Mouse (Mus musculus) hindbrain, embryonic 13.5 days (tissue): ENCODE data around the gene Ptrh1. TPM values are rescaled to one million over a fixed set of nuclear protein-coding genes. Genes with fewer than 3 reads are reported as not detected.

Source experiments
- ATAC-seq: fragments of 200-750 bp; cut with Nextera tagmentation; 2 replicates; pipeline ENCODE4 v1.8.0; 2017; ENCODE audit warnings: moderate TSS enrichment; ENCODE audit not compliant: low FRiP score
- H3K27ac ChIP-seq: fragments of 300-500 bp; sonication (generic); 2 replicates; pipeline ENCODE4 v1.5.1; 2015; ENCODE audit warnings: inconsistent platforms, mild to moderate bottlenecking, moderate library complexity
- H3K27me3 ChIP-seq: fragments of 300-500 bp; sonication (generic); 2 replicates; pipeline ENCODE4 v1.6.1; 2015; ENCODE audit warnings: mild to moderate bottlenecking, inconsistent platforms
- H3K36me3 ChIP-seq: fragments of 300-500 bp; sonication (generic); 2 replicates; pipeline ENCODE4 v1.6.1; 2015; ENCODE audit warnings: mild to moderate bottlenecking, inconsistent platforms
- H3K4me1 ChIP-seq: fragments of 300-500 bp; sonication (generic); replicated peaks from 2 replicates; pipeline ENCODE4 v1.6.1; 2015; ENCODE audit warnings: inconsistent platforms
- H3K4me2 ChIP-seq: fragments of 300-500 bp; sonication (generic); 2 replicates; pipeline ENCODE4 v1.6.1; 2015; ENCODE audit warnings: inconsistent platforms, mild to moderate bottlenecking, moderate library complexity
- H3K4me3 ChIP-seq: fragments of 300-500 bp; sonication (generic); 2 replicates; pipeline ENCODE4 v1.5.1; 2015; ENCODE audit warnings: mild to moderate bottlenecking, inconsistent platforms
- H3K9ac ChIP-seq: fragments of 300-500 bp; sonication (generic); 2 replicates; pipeline ENCODE4 v1.6.1; 2015; ENCODE audit warnings: mild to moderate bottlenecking, inconsistent platforms
- H3K9me3 ChIP-seq: fragments of 300-500 bp; sonication (generic); 2 replicates; pipeline ENCODE4 v1.6.1; 2016; ENCODE audit warnings: inconsistent platforms
- WGBS: fragments of 180-500 bp; shearing (Covaris S2); methylation state at CpG from one replicate; pipeline ENCODE4 v1.1.7; 2015; 5-methylcytosine and 5-hydroxymethylcytosine counted together
- polyA plus RNA-seq: library from polyadenylated mRNA; unstranded; fragments of >200 nt; fragmentation: Nextera tagmentation; extraction: Ambion mirVana; gene quantifications from 2 replicates; pipeline ENCODE4 v1.2.1, GENCODE M21; 2015

Gene Ptrh1
- polyA plus RNA-seq, 1 experiment from 2014 or later: 4.5 TPM

- no peak for ATAC-seq
- Histone ChIP-seq H3K9ac (peak within 1 kb of the TSS; percentile 95), H3K36me3 (peaks cover 26% of the 10 kb centered on the region), H3K4me2 (peak within 1 kb of the TSS; percentile 79), H3K27ac (peak within 1 kb of the TSS; percentile 94), H3K4me3 (peak within 1 kb of the TSS; percentile 79), H3K27me3 (0 out of 2 replicates have a peak, but pooled peaks cover 11% of the 10 kb centered on the region), H3K4me1 (peaks cover 52% of the 10 kb centered on the region), H3K9me3 (no peaks in the 10 kb centered on the region)
- 9% methylated on average over 11 of the region's 11 CpGs for WGBS
These were observed 34.7 kb upstream of the Ptrh1 start, which contains the start of gene 6330409D20Rik for GRCm38 (mm10) chr2:32740916-32741272. TSS of gene 6330409D20Rik (minus strand) at chr2:32741016.

- Histone ChIP-seq H3K4me2 (peak overlapping the region; percentile 79), H3K4me1 (peaks cover 52% of the 10 kb centered on the region), H3K27ac (peak overlapping the region; percentile 94), H3K9me3 (no peaks in the 10 kb centered on the region), H3K9ac (peak overlapping the region; percentile 95), H3K36me3 (peaks cover 32% of the 10 kb centered on the region), H3K4me3 (peak overlapping the region; percentile 79), H3K27me3 (0 out of 2 replicates have a peak, but pooled peaks cover 11% of the 10 kb centered on the region)
- WGBS: 6% methylated on average over 44 of the region's 58 CpGs
- ATAC-seq: peak; percentile 50
These were observed 34.1 kb upstream of the Ptrh1 start for GRCm38 (mm10) chr2:32741273-32742172.

DNA sequence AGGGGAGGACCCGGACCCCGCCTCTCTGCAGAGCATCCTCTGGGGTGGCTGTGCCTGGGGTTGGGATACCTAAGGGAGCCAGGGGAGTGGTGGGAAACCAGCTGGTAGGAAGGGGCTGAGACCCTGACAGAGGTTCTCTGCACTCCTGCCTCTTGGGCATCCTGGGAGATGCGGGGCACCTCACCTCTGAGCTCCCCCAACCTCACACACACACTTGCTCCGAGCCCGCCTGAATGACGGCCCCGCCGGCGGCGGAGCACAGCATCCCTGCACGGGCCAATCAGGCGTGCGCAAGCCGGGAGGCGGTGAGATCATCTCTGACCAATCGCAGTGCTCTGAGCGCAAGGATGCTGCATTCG, 33.4 kb upstream of the Ptrh1 start:
- peaks cover 38% of the 10 kb centered on the region for H3K36me3 ChIP-seq
- peak overlapping the region; percentile 95 for H3K9ac ChIP-seq
- H3K4me3 ChIP-seq: peak overlapping the region; percentile 79
- peak overlapping the region; percentile 94 for H3K27ac ChIP-seq
- WGBS: 10% methylated on average over 18 of the region's 18 CpGs
- peak overlapping the region; percentile 79 for H3K4me2 ChIP-seq
- peaks cover 52% of the 10 kb centered on the region for H3K4me1 ChIP-seq
- ATAC-seq: peak; percentile 92
- H3K27me3 ChIP-seq: 0 out of 2 replicates have a peak, but pooled peaks cover 11% of the 10 kb centered on the region
- no peaks in the 10 kb centered on the region for H3K9me3 ChIP-seq

GRCm38 (mm10) chr2:32744272-32744982, 31.2 kb upstream of the Ptrh1 start:
- Histone ChIP-seq H3K4me2 (no peak overlapping the region), H3K27me3 (0 out of 2 replicates have a peak, but pooled peaks cover 11% of the 10 kb centered on the region), H3K4me3 (no peak overlapping the region), H3K9me3 (no peaks in the 10 kb centered on the region), H3K4me1 (peaks cover 47% of the 10 kb centered on the region), H3K27ac (no peak overlapping the region), H3K9ac (peak overlapping the region; percentile 53; the same call in 1 of the 2 replicates), H3K36me3 (peaks cover 59% of the 10 kb centered on the region)
- no peak for ATAC-seq
- WGBS: 80% methylated on average over 15 of the region's 15 CpGs

DNA sequence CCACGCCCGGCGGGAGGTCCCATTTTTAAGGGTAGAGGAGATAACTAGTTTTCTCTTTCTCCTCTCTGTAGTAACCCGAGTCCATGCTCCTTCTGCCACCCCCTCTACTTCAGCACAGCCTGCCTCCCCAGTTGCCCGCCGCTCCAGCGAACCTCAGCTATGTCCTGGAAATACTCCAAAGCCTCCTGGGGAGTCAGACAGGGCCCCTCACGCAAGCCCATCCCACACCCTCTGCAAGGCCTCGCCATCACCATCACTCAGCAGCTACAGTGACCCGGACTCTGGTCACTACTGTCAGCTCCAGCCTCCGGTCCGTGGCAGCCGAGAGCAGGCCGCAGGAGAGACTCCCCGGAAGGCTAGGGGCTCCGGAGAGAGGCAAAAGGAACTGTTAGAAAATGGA, 26.5 kb upstream of the Ptrh1 start:
- Histone ChIP-seq H3K27me3 (no peaks in the 10 kb centered on the region), H3K27ac (no peak overlapping the region), H3K4me3 (no peak overlapping the region), H3K36me3 (peaks cover 84% of the 10 kb centered on the region), H3K4me1 (peaks cover 32% of the 10 kb centered on the region), H3K9ac (no peak overlapping the region), H3K9me3 (no peaks in the 10 kb centered on the region), H3K4me2 (no peak overlapping the region)
- WGBS: 89% methylated on average over 16 of the region's 16 CpGs
- ATAC-seq: no peak

- WGBS: 73% methylated on average over 7 of the region's 7 CpGs
- Histone ChIP-seq H3K4me1 (peaks cover 27% of the 10 kb centered on the region), H3K27me3 (no peaks in the 10 kb centered on the region), H3K4me2 (peak overlapping the region; percentile 53; the same call in 1 of the 2 replicates), H3K36me3 (peaks cover 84% of the 10 kb centered on the region), H3K9ac (no peak overlapping the region), H3K9me3 (no peaks in the 10 kb centered on the region), H3K27ac (peak overlapping the region; percentile 86), H3K4me3 (peak overlapping the region; percentile 32; the same call in 1 of the 2 replicates)
- ATAC-seq: no peak
These were observed 25.4 kb upstream of the Ptrh1 start for GRCm38 (mm10) chr2:32750199-32750598.

GRCm38 (mm10) chr2:32750887-32751664, 24.5 kb upstream of the Ptrh1 start:
- peak overlapping the region; percentile 32 for H3K4me3 ChIP-seq
- peak; percentile 71 for ATAC-seq

GRCm38 (mm10) chr2:32751665-32752033, 23.9 kb upstream of the Ptrh1 start:
- Histone ChIP-seq H3K4me1 (peaks cover 27% of the 10 kb centered on the region), H3K27me3 (no peaks in the 10 kb centered on the region), H3K4me3 (peak overlapping the region; percentile 32), H3K27ac (peak overlapping the region; percentile 86), H3K9me3 (no peaks in the 10 kb centered on the region), H3K4me2 (peak overlapping the region; percentile 53), H3K9ac (peak overlapping the region; percentile 62), H3K36me3 (peaks cover 70% of the 10 kb centered on the region)
- ATAC-seq: 0 out of 2 replicates have a peak, but pooled peaks have one; percentile 6
- 24% methylated on average over 8 of the region's 10 CpGs for WGBS

More at GRCm38 (mm10) chr2:32750887-32751664, 24.5 kb upstream of the Ptrh1 start:
- H3K4me1 ChIP-seq: peaks cover 27% of the 10 kb centered on the region
- no peaks in the 10 kb centered on the region for H3K27me3 ChIP-seq
- H3K4me2 ChIP-seq: peak overlapping the region; percentile 53
- peak overlapping the region; percentile 86 for H3K27ac ChIP-seq
- H3K9ac ChIP-seq: peak overlapping the region; percentile 62
- H3K36me3 ChIP-seq: peaks cover 76% of the 10 kb centered on the region
- 5% methylated on average over 31 of the region's 31 CpGs for WGBS
- H3K9me3 ChIP-seq: no peaks in the 10 kb centered on the region

- peak overlapping the region; percentile 32 for H3K4me3 ChIP-seq
These were observed 23.4 kb upstream of the Ptrh1 start for GRCm38 (mm10) chr2:32752181-32752580.

DNA sequence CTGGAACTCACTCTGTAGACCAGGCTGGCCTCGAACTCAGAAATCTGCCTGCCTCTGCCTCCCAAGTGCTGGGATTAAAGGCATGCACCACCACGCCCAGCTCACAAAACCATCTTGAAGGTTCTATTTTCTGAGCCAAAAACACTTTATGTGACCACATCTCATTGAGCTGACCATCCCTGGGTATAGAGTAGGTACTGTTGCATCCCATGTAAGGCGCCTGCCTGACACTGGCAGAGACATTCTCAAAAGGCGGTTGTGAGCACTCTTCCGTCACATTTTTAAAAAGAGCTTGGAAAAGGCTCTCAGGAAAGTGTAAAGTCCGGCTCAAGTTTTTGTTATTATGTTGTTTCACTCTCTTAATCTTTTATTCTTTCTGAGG, 18.9 kb upstream of the Ptrh1 start:
- H3K27ac ChIP-seq: peak overlapping the region; percentile 94; the same call in 1 of the 2 replicates
- peak overlapping the region; percentile 71; the same call in 1 of the 2 replicates for H3K4me3 ChIP-seq
- peaks cover 33% of the 10 kb centered on the region for H3K4me1 ChIP-seq
- peaks cover 59% of the 10 kb centered on the region for H3K36me3 ChIP-seq
- H3K9me3 ChIP-seq: no peaks in the 10 kb centered on the region
- H3K9ac ChIP-seq: no peak overlapping the region
- no peaks in the 10 kb centered on the region for H3K27me3 ChIP-seq
- WGBS: 32% methylated on average over 6 of the region's 6 CpGs
- H3K4me2 ChIP-seq: peak overlapping the region; percentile 55; the same call in 1 of the 2 replicates
- peak; percentile 55 for ATAC-seq

More at GRCm38 (mm10) chr2:32752181-32752580, 23.4 kb upstream of the Ptrh1 start:
- no peaks in the 10 kb centered on the region for H3K9me3 ChIP-seq
- peak overlapping the region; percentile 62; the same call in 1 of the 2 replicates for H3K9ac ChIP-seq
- ATAC-seq: no peak
- peak overlapping the region; percentile 53 for H3K4me2 ChIP-seq
- 60% methylated on average over 10 of the region's 10 CpGs for WGBS
- no peaks in the 10 kb centered on the region for H3K27me3 ChIP-seq
- peaks cover 27% of the 10 kb centered on the region for H3K4me1 ChIP-seq
- no peak overlapping the region for H3K27ac ChIP-seq
- peaks cover 65% of the 10 kb centered on the region for H3K36me3 ChIP-seq

- H3K36me3 ChIP-seq: peaks cover 60% of the 10 kb centered on the region
- WGBS: under 1% methylated on average over 66 of the region's 66 CpGs
- peaks cover 27% of the 10 kb centered on the region for H3K4me1 ChIP-seq
- H3K9ac ChIP-seq: peak within 1 kb of the TSS; percentile 95
- peak; percentile 94 for ATAC-seq
- H3K9me3 ChIP-seq: no peaks in the 10 kb centered on the region
- peak within 1 kb of the TSS; percentile 55 for H3K4me2 ChIP-seq
- peak within 1 kb of the TSS; percentile 94 for H3K27ac ChIP-seq
- H3K27me3 ChIP-seq: no peaks in the 10 kb centered on the region
- H3K4me3 ChIP-seq: peak within 1 kb of the TSS; percentile 71
These were observed 18.3 kb upstream of the Ptrh1 start, which contains the start of gene Tor2a for GRCm38 (mm10) chr2:32757056-32757845. TSS of gene Tor2a (plus strand) at chr2:32757234.
